Mouse (Mus musculus) neural tube, embryonic 13.5 days (tissue): Measurements from ENCODE around the gene 5330417H12Rik. TPM values are rescaled to one million over a fixed set of nuclear protein-coding genes. Genes with fewer than 3 reads are reported as not detected.

Experiments
- ATAC-seq: fragments of 200-750 bp; cut with Nextera tagmentation; 2 replicates; pipeline ENCODE4 v1.8.0; 2017; ENCODE audit warnings: low read depth, mild to moderate bottlenecking, moderate TSS enrichment, moderate library complexity
- H3K27ac ChIP-seq: fragments of 300-500 bp; sonication (generic); replicated peaks from 2 replicates; pipeline ENCODE4 v1.5.1; 2015; ENCODE audit warnings: moderate library complexity, mild to moderate bottlenecking, inconsistent platforms
- H3K27me3 ChIP-seq: fragments of 300-500 bp; sonication (generic); 2 replicates; pipeline ENCODE4 v1.6.1; 2015; ENCODE audit warnings: mild to moderate bottlenecking, inconsistent platforms
- H3K36me3 ChIP-seq: fragments of 300-500 bp; sonication (generic); 2 replicates; pipeline ENCODE4 v1.6.1; 2015; ENCODE audit warnings: mild to moderate bottlenecking, inconsistent platforms
- H3K4me1 ChIP-seq: fragments of 300-500 bp; sonication (generic); replicated peaks from 2 replicates; pipeline ENCODE4 v1.6.1; 2015; ENCODE audit warnings: inconsistent platforms
- H3K4me2 ChIP-seq: fragments of 300-500 bp; sonication (generic); 2 replicates; pipeline ENCODE4 v1.6.1; 2015; ENCODE audit warnings: inconsistent platforms, mild to moderate bottlenecking, moderate library complexity
- H3K4me3 ChIP-seq: fragments of 300-500 bp; sonication (generic); 2 replicates; pipeline ENCODE4 v1.5.1; 2015; ENCODE audit warnings: mild to moderate bottlenecking, inconsistent platforms
- H3K9ac ChIP-seq: fragments of 300-500 bp; sonication (generic); 2 replicates; pipeline ENCODE4 v1.6.1; 2015; ENCODE audit warnings: moderate library complexity, mild to moderate bottlenecking, inconsistent platforms
- H3K9me3 ChIP-seq: fragments of 300-500 bp; sonication (generic); 2 replicates; pipeline ENCODE4 v1.6.1; 2016; ENCODE audit warnings: inconsistent platforms
- WGBS: fragments of 180-500 bp; shearing (Covaris S2); methylation state at CpG from one replicate; pipeline ENCODE4 v1.1.7; 2015; 5-methylcytosine and 5-hydroxymethylcytosine counted together
- polyA plus RNA-seq: library from polyadenylated mRNA; unstranded; fragments of >200 nt; fragmentation: Nextera tagmentation; extraction: Ambion mirVana; gene quantifications from 2 replicates; pipeline ENCODE4 v1.2.1, GENCODE M21; 2015

5330417H12Rik gene
- not detected in 2 replicates for polyA plus RNA-seq

- no peak within 1 kb of the TSS for H3K9ac ChIP-seq
- no peak within 1 kb of the TSS for H3K4me2 ChIP-seq
- ATAC-seq: no peak
- H3K27me3 ChIP-seq: no peaks in the 10 kb centered on the region
- H3K27ac ChIP-seq: no peak within 1 kb of the TSS
- WGBS: 82% methylated on average over 2 of the region's 2 CpGs
- H3K36me3 ChIP-seq: no peaks in the 10 kb centered on the region
- H3K4me1 ChIP-seq: no peaks in the 10 kb centered on the region
- no peaks in the 10 kb centered on the region for H3K9me3 ChIP-seq
- no peak within 1 kb of the TSS for H3K4me3 ChIP-seq
Measured at GRCm38 (mm10) chr7:107625061-107625460, at the start of gene 5330417H12Rik. TSS of gene 5330417H12Rik (minus strand) at chr7:107625161.

GRCm38 (mm10) chr7:107668514-107668913, 43.6 kb upstream of the 5330417H12Rik start:
- H3K36me3 ChIP-seq: no peaks in the 10 kb centered on the region
- no peak for ATAC-seq
- no peak overlapping the region for H3K4me2 ChIP-seq
- peaks cover 34% of the 10 kb centered on the region for H3K4me1 ChIP-seq
- H3K9me3 ChIP-seq: no peaks in the 10 kb centered on the region
- H3K4me3 ChIP-seq: no peak overlapping the region
- WGBS: 93% methylated on average over 5 of the region's 5 CpGs
- H3K9ac ChIP-seq: no peak overlapping the region
- H3K27ac ChIP-seq: no peak overlapping the region
- H3K27me3 ChIP-seq: peaks cover 33% of the 10 kb centered on the region

- Histone ChIP-seq H3K4me3 (peak overlapping the region; percentile 10), H3K9ac (peak overlapping the region; percentile 47; the same call in 1 of the 2 replicates), H3K27me3 (peaks cover 36% of the 10 kb centered on the region), H3K27ac (peak overlapping the region; percentile 47; the same call in 1 of the 2 replicates), H3K9me3 (no peaks in the 10 kb centered on the region), H3K36me3 (no peaks in the 10 kb centered on the region), H3K4me1 (peaks cover 34% of the 10 kb centered on the region), H3K4me2 (peak overlapping the region; percentile 39)
- ATAC-seq: no peak
- WGBS: 62% methylated on average over 13 of the region's 13 CpGs
Measured at GRCm38 (mm10) chr7:107666262-107666902, 41.4 kb upstream of the 5330417H12Rik start.

- peak; percentile 15; the same call in 1 of the 2 replicates for ATAC-seq
- H3K4me3 ChIP-seq: peak overlapping the region; percentile 10
- 11% methylated on average over 9 of the region's 9 CpGs for WGBS
Measured at GRCm38 (mm10) chr7:107665586-107666261, 40.8 kb upstream of the 5330417H12Rik start.

GRCm38 (mm10) chr7:107665221-107665585, 40.2 kb upstream of the 5330417H12Rik start:
- Histone ChIP-seq H3K4me2 (peak overlapping the region; percentile 39; the same call in 1 of the 2 replicates), H3K36me3 (no peaks in the 10 kb centered on the region), H3K4me1 (peaks cover 34% of the 10 kb centered on the region), H3K4me3 (peak overlapping the region; percentile 10; the same call in 1 of the 2 replicates), H3K9ac (peak overlapping the region; percentile 47; the same call in 1 of the 2 replicates), H3K27me3 (peaks cover 36% of the 10 kb centered on the region), H3K27ac (peak overlapping the region; percentile 54), H3K9me3 (no peaks in the 10 kb centered on the region)
- 29% methylated on average over 4 of the region's 4 CpGs for WGBS
- ATAC-seq: no peak

More at GRCm38 (mm10) chr7:107665586-107666261, 40.8 kb upstream of the 5330417H12Rik start:
- H3K27me3 ChIP-seq: peaks cover 36% of the 10 kb centered on the region
- peak overlapping the region; percentile 47; the same call in 1 of the 2 replicates for H3K9ac ChIP-seq
- peaks cover 34% of the 10 kb centered on the region for H3K4me1 ChIP-seq
- no peaks in the 10 kb centered on the region for H3K9me3 ChIP-seq
- H3K27ac ChIP-seq: peak overlapping the region; percentile 47
- peak overlapping the region; percentile 39 for H3K4me2 ChIP-seq
- no peaks in the 10 kb centered on the region for H3K36me3 ChIP-seq

GRCm38 (mm10) chr7:107664063-107665056, 39.4 kb upstream of the 5330417H12Rik start:
- no peaks in the 10 kb centered on the region for H3K9me3 ChIP-seq
- H3K4me1 ChIP-seq: peaks cover 34% of the 10 kb centered on the region
- H3K4me3 ChIP-seq: no peak overlapping the region
- H3K27me3 ChIP-seq: peaks cover 36% of the 10 kb centered on the region
- no peaks in the 10 kb centered on the region for H3K36me3 ChIP-seq
- 51% methylated on average over 8 of the region's 8 CpGs for WGBS
- 0 out of 2 replicates have a peak, but pooled peaks have one; percentile 16 for ATAC-seq
- H3K9ac ChIP-seq: no peak overlapping the region
- H3K4me2 ChIP-seq: no peak overlapping the region
- H3K27ac ChIP-seq: peak overlapping the region; percentile 54

- 84% methylated on average over 6 of the region's 6 CpGs for WGBS
Measured at GRCm38 (mm10) chr7:107663621-107664020, 38.7 kb upstream of the 5330417H12Rik start.

GRCm38 (mm10) chr7:107661843-107662281, 36.9 kb upstream of the 5330417H12Rik start:
- Histone ChIP-seq H3K9me3 (no peaks in the 10 kb centered on the region), H3K36me3 (no peaks in the 10 kb centered on the region), H3K4me2 (no peak overlapping the region), H3K4me1 (peaks cover 30% of the 10 kb centered on the region), H3K4me3 (no peak overlapping the region), H3K27me3 (peaks cover 21% of the 10 kb centered on the region), H3K27ac (no peak overlapping the region), H3K9ac (no peak overlapping the region)
- ATAC-seq: no peak
- 63% methylated on average over 5 of the region's 5 CpGs for WGBS

More at GRCm38 (mm10) chr7:107663621-107664020, 38.7 kb upstream of the 5330417H12Rik start:
- H3K27me3 ChIP-seq: peaks cover 33% of the 10 kb centered on the region
- H3K4me1 ChIP-seq: peaks cover 34% of the 10 kb centered on the region
- no peak overlapping the region for H3K4me2 ChIP-seq
- no peak overlapping the region for H3K4me3 ChIP-seq
- ATAC-seq: no peak
- H3K27ac ChIP-seq: peak overlapping the region; percentile 54; the same call in 1 of the 2 replicates
- no peak overlapping the region for H3K9ac ChIP-seq
- H3K36me3 ChIP-seq: no peaks in the 10 kb centered on the region
- no peaks in the 10 kb centered on the region for H3K9me3 ChIP-seq

GRCm38 (mm10) chr7:107661189-107661842, 36.4 kb upstream of the 5330417H12Rik start:
- WGBS: 15% methylated on average over 8 of the region's 8 CpGs
- no peak overlapping the region for H3K4me3 ChIP-seq
- H3K27me3 ChIP-seq: peaks cover 16% of the 10 kb centered on the region
- no peaks in the 10 kb centered on the region for H3K9me3 ChIP-seq
- H3K9ac ChIP-seq: no peak overlapping the region
- peaks cover 24% of the 10 kb centered on the region for H3K4me1 ChIP-seq
- no peak overlapping the region for H3K4me2 ChIP-seq
- peak; percentile 70 for ATAC-seq
- H3K36me3 ChIP-seq: no peaks in the 10 kb centered on the region
- no peak overlapping the region for H3K27ac ChIP-seq

GRCm38 (mm10) chr7:107659186-107659918, 34.4 kb upstream of the 5330417H12Rik start:
- no peak for ATAC-seq
- Histone ChIP-seq H3K27me3 (peaks cover 7% of the 10 kb centered on the region), H3K4me2 (no peak overlapping the region), H3K9me3 (no peaks in the 10 kb centered on the region), H3K9ac (no peak overlapping the region), H3K36me3 (no peaks in the 10 kb centered on the region), H3K4me3 (no peak overlapping the region), H3K4me1 (peaks cover 5% of the 10 kb centered on the region), H3K27ac (no peak overlapping the region)
- 88% methylated on average over 8 of the region's 8 CpGs for WGBS
